Mouse (Mus musculus) cerebellum, postnatal 14 days (tissue): Measurements from ENCODE around the gene Shc2.

Experiments used
- DNase-seq, 2 experiments: peaks; one replicate each; pipeline ENCODE4 v3.0.0; 2021; ENCODE audit warnings: mixed read lengths in 2 of 2

Shc2 gene

DNA sequence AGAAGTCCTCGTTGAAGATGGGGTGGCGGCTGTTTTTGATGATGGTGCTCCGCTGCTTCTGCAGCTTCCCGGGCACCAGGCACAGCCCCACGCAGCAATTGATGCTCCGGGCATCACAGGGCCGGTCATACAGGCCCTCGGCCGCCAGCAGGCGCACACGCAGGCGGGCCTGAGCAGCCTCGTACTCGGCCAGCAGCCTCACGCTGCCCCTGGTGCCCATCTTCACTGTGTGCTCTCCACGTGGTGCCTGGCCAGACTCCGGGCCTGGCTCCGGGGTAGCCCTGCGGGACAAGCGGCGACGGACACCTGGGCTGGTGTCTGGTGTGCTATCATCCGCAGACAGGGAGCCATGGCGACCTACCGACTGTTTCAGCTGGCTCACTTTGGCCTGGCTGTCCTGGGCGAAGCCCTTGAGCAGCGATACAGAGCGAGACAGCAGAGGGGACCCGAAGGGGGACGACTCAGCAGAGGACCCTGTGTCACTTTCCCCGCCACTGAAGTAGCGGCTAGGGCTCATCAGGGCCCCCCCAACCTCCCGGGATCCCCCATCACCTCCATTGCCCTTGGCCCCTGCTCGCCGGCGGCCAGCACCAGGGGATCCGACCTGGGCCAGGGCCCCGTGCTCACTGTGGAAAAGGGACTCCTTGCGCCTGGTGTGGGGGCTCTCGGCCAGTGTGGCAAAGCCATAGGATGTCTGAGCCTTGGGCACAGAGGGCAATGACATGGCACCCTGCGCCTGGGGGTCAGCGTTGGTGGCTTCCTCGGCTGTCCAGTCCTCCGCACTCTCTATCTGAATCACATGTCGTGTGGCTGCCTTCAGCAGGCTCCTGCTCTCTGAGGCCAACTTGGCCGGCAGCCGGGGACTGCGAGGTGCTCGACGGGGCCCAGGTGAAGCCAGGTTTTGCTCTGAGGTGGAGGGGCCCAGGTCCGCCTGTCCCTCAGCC, 25.3 kb downstream of the Shc2 start:
- DNase-seq = peak; percentile 64 to 68

DNA sequence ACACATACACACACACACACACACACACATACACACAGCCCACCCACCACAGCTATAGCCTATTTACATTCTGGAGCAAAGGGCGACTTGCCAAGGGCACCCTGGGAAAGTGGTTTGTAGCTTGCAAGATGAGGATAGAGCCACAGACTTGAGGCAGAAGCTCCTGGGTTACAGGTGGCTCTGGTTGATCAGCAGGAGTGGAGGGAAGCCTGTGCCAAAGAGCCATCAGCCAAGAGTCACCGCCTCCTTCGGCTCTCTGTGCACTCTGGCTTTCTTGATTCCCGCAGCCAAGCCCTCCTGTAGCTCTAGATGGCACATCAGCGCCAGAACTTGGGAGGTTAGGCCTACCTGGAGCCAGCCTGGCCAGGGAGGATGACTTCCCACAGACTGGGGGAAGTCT, 26.4 kb downstream of the Shc2 start:
- DNase-seq = peak; percentile 58 to 59

DNA sequence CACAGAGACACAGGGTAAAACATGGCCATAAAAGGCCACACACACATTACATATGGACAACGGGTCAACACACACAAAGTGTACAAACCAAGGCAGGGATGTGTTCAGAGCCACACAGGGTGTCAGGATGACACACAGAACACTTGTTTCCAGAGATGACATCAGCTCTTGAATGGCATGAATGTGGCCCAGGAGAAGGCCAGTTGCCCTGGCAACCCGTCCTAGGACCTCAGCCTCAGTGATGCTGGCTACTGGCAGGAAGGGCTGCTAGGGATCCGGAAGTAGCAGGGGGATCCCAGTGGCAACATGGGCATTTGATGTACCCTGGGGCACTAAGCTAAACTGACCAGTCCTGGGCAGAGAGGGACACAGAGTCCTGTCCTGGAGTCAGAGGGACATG, 28.4 kb downstream of the Shc2 start:
- peak in 1 of 2 experiments; percentile 12 for DNase-seq

DNA sequence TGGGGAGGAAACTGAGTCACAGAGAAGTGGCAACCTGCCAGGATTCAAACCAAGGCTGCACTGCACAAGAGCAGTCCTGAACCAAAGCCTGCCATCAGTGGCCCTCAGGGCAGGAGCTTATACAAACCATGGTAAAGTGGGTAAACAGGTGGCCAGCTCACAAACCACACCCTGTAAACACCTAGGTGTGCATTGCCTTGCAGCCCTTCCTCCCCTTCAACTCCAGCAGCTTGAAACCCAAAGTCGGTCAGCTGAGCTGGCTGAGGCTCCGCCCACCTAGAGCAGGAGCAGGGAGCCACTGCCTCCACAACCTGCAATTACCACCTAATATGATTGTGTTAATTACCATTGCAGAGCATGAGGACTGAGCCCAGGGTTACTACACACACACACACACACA, 29.8 kb downstream of the Shc2 start:
- DNase-seq = peak; percentile 14 to 19

DNA sequence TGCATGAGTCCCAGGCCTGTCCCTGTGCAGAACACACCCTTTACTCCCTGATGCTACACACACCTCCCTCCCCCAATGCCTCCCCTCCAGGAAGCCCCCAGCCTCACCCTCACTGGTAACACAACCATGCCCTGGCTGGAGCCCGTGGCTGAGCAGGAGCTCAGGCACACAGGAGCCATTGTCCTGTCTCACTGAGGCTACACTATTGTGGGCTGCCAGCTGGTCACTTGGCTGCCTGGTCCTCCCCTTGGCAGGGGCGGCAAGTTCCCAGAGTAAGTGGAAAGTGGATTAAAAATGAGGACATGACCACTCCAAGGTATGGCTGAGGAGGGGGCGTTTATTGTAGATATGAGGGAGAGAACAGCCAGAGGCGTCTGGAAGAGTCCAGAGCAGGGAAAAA, 31.2 kb downstream of the Shc2 start:
- DNase-seq = peak; percentile 64 to 75

DNA sequence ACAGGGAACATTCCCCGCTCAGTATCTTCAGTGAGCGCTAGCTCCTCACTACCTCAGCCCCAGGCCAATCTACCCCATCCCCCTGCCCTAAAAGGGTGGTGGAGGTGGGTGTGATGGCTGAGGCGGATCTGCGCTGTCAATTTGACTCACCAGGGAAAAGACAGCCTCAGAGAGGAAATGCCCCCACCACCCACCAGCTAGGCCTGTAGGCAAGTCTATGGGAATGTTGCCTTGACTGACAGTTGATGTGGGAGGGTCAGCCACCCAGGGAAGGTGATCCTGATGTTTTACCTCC, 39.8 kb downstream of the Shc2 start:
- DNase-seq = no peak

DNA sequence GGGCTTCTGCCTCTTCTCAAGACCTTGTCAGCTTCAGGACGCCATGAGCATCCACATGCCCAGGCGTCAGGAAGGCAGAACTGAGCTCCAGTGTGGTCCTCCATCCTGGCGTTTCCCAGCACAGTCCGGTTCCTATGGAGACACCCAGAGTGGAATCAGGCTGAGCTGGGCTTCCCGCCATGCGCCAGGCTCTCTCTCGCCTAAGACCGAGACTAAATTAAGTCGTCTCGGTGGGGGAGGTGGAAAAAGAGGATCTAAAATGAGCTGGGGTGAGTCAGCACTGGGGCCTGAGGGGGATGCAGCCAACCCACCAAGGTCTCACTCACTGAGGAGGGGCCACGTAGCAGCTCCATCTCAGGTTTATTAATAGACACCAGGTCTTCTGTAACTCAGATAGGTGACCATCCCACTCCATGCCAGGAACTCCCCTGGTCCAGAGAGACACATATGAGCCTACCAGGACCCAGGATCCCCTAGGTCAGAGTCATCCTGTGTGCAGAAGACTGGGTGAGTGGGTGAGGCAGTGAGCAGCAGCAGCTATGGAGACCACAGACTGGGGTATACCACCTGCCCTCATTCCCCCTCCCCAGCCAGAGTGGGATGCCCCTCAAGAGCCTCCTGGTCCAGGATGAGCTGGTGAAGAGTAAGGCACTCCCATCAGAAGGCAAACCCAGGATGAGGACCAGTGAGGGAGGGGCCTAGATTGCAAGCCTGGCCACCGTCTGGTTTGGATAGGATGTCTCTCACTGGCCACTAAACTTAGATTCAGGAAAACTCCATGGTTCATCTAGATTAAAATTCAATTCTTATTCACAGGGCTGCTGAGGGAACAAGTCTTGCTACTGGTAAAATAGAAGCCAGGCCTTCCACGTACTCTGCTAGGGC, 40.4 kb downstream of the Shc2 start:
- no peak for DNase-seq

DNA sequence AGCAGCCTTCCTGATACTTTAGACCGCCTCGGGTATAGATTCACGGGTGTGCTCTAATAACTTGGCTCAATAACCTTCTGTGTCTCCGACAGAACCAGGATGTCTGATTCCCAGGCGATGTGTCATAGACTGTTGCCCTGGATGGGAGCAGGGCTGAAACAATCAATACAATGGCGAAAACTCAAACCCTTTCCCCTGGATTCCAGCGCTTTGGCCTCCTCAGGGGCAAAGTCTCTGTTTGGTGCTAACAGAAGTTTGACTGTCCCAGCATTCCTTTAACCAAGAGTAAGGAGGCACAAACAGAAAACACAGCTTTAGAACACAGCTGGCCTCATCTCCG, 42.2 kb downstream of the Shc2 start:
- no peak for DNase-seq

DNA sequence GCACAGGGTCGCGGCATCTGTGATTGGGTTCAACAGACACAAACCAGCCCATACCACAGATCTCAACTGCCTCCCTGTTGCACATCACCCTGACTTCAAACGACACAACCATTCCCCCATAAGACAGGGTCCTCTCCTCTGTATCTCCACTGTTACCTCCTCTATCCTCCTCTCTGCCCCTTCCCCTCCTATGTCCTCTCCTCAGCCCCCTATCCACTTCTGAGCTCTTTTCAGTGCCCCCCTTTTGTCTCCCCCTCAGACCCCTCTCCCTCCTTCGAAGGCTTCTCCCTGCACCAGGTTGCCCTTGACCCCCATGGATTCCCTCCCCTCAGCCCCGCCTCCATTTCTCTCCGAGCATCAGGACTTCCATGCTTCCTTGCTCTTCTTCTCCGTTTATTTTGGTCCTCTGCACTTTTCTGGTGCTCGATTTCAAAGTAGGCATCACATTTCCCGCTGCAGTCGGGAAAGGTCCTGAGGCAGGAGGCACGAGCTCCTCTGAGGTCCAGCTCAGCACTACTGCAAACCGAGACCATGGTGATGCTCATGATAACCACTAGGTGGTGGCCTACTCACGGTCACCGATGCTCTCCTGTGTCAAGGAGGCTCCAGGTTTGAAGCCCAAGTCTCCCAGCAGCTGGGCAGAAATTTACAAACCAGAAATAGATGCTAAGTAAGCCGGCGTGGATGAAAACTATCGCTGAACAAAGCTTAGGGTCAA, 42.7 kb downstream of the Shc2 start:
- DNase-seq = peak; percentile 80 to 84

DNA sequence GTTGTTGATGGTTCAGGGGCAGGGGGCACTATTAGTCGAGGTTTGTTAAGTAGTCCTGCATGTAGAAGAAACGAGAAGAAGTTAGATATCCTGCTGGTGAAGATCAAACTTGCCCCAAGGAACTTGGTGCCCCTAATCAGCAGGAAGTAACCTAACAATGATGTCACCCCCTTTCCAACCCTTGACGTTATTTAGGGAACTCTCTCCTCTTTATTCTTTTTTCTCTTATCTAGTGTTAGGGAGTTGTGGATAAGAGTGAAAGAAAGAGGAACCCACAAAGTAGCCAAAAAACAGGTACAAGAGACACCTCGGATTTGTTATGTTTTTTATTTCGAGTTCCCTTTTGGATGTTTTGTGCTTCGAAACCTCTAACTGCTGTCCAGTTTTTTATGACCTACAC, 43.6 kb downstream of the Shc2 start:
- no peak for DNase-seq

DNA sequence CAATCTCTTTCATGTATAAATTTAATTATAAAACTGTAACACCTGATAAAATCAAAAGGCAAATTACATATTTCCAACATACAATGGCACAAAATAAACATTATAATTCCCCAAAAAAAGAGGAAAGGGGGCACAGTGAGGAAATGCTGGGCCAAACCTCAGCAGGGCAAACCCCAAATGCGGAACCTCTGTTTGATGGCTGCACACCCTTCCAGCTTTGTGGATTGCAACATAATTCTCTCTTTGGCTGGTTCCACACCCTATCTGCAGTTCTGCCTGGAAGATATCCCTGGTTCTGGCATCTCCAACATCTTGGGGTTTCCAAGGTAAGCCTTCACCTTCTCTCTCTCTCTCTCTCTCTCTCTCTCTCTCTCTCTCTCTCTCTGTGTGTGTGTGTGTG, 47.0 kb downstream of the Shc2 start:
- DNase-seq = no peak

DNA sequence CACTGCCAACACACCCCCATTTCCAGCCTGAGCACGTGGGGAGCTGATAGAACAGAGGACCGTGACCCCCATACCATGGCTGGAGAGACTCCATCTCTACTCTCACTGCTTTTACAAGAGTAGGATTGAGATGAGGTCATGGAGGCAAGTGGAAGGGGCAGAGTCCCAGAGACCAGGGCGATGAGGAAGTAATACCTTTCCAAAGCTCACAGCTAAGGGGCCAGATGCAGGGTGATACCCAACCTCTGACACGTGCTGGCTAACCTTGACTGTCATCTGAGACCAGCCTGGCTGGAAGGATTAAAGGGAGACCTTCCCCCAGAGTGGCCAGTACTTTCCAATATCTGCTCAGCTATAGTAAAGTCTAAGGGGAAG, 50.0 kb downstream of the Shc2 start:
- peak in 1 of 2 experiments; percentile 0 for DNase-seq

DNA sequence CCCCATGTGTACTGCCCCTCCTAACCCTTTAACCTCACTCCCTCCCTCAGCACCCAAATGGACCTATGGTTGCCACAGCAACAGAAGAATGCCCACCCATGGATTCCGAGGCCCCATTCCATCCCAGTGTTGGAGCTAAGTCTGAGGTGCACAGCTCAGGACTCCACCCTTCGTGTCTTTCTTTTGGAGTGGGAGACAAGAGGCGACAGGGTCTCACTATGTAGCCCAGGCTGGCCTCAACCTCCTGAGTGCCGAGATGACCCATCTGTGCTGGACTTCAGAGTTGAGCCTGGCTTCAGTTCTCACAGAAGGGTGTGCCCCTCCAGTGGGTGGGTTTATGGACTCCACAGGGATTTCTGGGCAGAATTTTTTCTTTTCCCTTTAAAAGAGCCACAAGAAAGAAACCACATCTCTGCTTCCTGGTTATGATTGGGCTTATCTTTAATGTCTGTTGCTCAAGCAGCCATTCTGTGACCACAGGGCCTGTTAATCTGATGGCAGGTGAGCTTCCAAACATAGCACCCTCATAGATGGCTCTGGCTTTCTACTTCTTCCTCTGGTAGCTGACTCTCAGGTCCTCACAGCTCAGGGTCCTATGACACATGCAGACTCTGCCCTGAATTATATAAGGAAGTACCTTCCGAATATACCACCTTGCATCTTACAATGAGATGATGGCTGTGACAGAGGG, 50.5 kb downstream of the Shc2 start, which contains the start of gene Theg:
Theg (minus strand) TSS at position 271 of the 691 bp plus-strand sequence.
- DNase-seq = no peak

DNA sequence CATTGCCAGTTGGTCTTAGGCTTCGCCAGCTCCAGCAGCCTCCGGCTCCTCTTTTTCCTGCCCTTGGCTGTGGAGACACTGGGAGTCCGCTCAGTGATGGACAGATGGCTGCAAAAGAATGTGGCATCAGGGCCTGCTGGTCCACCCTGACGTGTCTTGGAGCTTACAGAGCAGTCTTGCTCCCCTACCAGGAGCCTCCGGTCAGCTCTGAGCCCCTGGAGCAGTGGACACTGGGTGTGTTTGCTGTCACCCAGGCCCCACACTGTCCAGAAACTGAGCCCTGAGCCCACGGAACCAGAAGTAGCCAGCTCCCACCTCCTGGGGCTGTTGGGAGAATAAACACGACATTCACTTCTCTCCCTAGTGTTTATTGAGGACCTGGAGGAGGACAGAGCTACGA, 51.5 kb downstream of the Shc2 start:
- no peak for DNase-seq

DNA sequence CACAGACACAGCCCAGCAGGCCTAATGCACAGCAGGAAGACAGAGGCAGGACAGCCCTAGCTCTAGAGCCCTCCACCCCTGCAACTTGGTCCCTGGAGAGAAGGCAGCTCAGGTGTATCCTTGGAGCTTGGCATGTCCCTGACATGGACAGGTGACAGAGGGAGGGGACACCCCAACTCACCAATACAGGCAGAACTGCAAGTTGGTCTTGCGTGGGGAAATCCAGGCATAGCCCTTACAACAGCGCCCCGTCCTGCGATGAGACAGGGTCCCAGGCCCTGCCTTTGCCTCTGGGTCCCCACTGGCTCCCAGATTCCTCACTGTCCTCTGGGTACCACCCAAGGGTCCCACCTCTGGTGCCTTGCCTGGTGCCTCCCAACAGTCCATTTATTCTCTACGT, 52.0 kb downstream of the Shc2 start:
- DNase-seq = no peak

DNA sequence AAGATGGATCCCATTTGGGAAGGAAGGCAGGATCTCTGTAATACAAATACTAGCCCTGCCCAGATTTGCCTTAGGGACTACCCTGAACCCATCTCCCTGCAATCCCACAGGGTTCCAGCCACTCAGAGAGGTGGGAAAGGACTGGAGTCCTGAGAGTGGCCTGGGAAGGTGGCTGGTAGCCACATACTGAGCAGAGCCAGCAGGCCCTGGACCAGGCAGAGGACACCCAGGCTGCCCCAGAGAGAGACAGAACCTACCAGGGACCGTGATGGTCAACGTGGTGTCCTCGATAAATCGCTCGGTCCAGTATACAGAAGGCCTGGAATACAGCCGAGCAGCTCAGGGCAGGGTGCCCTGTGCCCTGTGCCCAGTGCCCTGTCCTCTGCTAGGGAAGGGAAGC, 52.6 kb downstream of the Shc2 start:
- no peak for DNase-seq

DNA sequence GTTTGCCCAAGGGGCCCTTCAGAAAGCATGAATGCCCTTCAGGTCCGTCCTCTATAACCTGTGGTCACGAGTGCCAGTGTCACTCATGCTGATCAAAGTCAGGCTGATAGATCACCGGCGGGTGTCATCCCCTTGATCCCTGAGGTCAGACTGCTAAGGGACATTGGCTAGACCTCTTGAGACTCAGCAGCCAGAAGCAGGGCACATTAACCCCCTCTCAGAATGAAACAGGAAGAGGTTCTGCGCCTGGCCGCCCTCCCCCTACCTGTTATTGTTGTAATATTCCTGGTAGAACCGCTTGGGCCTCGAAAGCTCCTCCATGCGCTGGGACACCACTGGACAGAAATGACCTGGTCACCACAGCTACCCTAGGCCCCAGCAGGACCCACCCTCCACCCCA, 53.3 kb downstream of the Shc2 start:
- DNase-seq = no peak

DNA sequence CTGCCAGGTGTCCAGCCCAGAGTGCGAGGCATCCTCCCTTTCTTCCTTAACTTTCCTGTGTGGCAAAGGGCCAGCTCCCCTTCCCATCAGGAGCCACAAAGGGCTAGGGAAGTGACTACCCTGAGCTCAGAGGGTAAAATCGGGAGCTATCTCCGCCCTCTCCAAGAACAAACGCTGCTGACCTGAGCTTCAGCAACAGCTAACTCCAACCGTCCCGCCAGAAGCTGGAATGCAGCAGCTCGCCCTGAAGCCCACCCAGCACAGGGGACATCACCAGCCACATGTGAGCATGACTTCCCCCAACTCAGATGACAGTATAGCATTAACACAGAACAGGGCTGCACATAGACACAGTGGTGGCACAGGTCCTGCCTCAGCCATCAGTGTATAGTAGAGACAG, 53.7 kb downstream of the Shc2 start:
- no peak for DNase-seq

DNA sequence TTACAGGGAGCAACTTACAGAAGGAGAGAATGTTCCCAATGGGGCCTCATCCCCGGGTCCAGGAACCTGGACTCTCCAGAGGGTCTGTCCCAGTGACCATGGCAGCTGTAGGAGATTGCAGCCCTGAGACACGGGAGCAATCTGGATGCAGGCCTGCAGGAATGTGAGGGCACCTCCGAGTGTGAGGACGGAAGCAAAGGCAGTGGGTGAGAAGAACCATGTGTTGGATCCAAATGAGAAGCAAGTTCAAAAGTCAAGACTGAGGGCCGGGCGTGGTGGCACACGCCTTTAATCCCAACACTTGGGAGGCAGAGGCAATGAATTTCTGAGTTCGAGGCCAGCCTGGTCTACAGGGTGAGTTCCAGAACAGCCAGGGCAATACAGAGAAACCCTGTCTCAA, 56.2 kb downstream of the Shc2 start:
- DNase-seq = no peak

DNA sequence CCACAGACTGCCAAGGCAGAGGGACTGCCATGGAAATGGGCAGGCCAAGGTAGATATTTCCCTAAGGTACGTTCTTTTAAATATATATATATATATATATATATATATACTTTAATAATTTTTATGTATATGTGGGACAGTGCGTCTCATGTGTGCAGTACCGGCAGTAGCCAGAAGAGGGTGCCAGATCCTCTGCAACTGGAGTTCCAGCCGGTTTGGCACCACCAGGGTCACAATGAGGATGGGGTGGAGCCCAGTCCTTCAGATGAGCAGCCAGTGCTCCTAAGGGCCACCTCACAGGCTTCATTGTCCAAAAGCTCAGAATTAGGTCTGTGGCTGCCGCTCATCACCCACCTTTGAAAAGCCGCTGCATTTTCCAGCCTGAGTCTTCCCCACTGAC, 56.9 kb downstream of the Shc2 start:
- peak; percentile 75 to 91 for DNase-seq

DNA sequence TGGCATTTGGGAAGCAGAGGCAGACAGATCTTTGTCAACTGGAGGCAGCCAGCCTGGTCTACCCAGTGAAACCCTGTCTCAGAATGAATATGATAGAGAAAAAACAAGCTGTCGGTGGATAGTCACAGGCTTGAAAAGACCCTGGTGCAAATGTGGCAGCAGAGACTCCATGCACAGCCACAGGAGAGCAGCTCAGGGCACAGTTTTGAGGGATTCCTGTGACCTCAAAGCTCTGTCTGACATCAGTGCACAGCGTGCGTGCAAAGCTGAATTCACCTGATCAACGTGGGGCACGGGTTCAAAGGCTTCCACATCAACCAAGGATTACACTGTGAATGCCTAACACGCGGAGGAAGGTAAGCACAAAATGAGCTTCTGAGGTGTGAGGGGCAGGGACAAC, 57.4 kb downstream of the Shc2 start:
- DNase-seq = no peak

DNA sequence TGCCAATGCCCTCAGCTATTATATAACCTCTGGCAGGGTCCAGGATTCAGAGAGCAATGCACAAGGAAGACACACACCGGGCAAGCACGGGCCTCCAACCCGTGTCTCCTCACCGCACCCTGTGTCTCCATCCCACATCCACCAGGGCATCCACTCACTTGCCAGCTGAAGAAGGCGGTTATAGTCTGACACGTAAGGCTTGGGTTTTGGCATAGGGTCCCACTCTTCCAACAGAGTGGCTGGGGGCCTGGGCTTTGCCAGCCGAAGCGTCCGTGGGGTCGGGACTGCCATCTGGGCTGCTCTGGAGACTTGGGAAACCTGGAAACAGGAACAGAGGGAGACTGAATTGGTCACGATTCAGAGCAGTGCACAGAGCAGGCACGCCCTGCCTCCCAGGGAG, 57.9 kb downstream of the Shc2 start:
- peak; percentile 40 to 60 for DNase-seq

DNA sequence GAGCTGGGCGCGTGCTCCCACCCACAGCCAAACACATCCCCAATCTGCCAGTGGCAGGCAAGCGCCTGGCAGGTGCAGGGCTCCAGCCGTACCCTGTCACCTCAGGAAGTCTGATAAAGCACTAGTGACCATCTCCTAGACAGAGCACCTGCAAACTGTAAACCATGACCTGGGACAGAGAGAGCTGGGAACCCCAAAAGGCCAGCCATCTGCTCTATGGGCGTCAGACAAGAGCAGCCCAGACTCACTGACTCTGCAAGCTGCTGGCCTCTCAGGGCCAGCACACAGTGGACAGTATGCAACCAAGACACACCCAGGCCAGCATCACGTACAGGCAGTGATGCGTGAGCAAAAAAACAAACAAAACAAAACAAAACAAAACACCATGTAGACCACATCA, 58.8 kb downstream of the Shc2 start:
- DNase-seq = no peak
